Mouse (Mus musculus) gastrocnemius, postnatal 36 days (tissue): ENCODE results near the gene Arl5a. TPM values are rescaled to one million over a fixed set of nuclear protein-coding genes. Genes with fewer than 3 reads are reported as not detected.
A peak's percentile ranks its signal among the peaks of the same experiment; 100 is the strongest.

Experiments used
- DNase-seq, 2 experiments: peaks; one replicate each; pipeline ENCODE4 v3.0.0; 2022
- intact Hi-C: fragments of 180-260 bp; cut with DNase I; formaldehyde crosslinking; loops from one replicate; pipeline ENCODE4 v1.15.1; 2025
- total RNA-seq, 2 experiments: library from RNA; stranded (reverse); gene quantifications; 2 replicates each; pipeline ENCODE4 v1.2.3; 2021

Arl5a gene
- total RNA-seq, 2 experiments from 2014 or later = 27.5 to 29.7 TPM

GRCm38 (mm10) chr2:52424248-52424728, 413 bp downstream of the Arl5a start:
- intact Hi-C loops = loop anchor here (5.0 kb wide), 1 partner anchor 163 kb away; no protein-coding TSS in a partner anchor
- peak in 1 of 2 experiments; percentile 35 for DNase-seq

- intact Hi-C loops = loop anchor here (5.0 kb wide), 1 partner anchor 164 kb away; no protein-coding TSS in a partner anchor
- no peak for DNase-seq
Measured at GRCm38 (mm10) chr2:52423611-52424247, 972 bp downstream of the Arl5a start.

- intact Hi-C loops = loop anchor here (5.0 kb wide), 1 partner anchor 164 kb away; no protein-coding TSS in a partner anchor
Measured at GRCm38 (mm10) chr2:52422871-52423610, 1.7 kb downstream of the Arl5a start.

GRCm38 (mm10) chr2:52421197-52421596, 3.5 kb downstream of the Arl5a start:
- intact Hi-C loops = loop anchor here (5.0 kb wide), 1 partner anchor 166 kb away; no protein-coding TSS in a partner anchor

More at GRCm38 (mm10) chr2:52422871-52423610, 1.7 kb downstream of the Arl5a start:
- no peak for DNase-seq

GRCm38 (mm10) chr2:52420001-52420710, 4.5 kb downstream of the Arl5a start:
- intact Hi-C loops = loop anchor here (5.0 kb wide), 1 partner anchor 167 kb away; no protein-coding TSS in a partner anchor
- DNase-seq = no peak

More at GRCm38 (mm10) chr2:52421197-52421596, 3.5 kb downstream of the Arl5a start:
- no peak for DNase-seq

GRCm38 (mm10) chr2:52419295-52419694, 5.4 kb downstream of the Arl5a start:
- intact Hi-C loops = no loop called here
- DNase-seq = no peak

GRCm38 (mm10) chr2:52412524-52413037, 12.1 kb downstream of the Arl5a start:
- intact Hi-C loops = no loop called here

GRCm38 (mm10) chr2:52406480-52406879, 18.2 kb downstream of the Arl5a start:
- intact Hi-C loops = no loop called here
- no peak for DNase-seq

More at GRCm38 (mm10) chr2:52412524-52413037, 12.1 kb downstream of the Arl5a start:
- no peak for DNase-seq

GRCm38 (mm10) chr2:52405238-52405637, 19.5 kb downstream of the Arl5a start:
- no peak for DNase-seq
- intact Hi-C loops = no loop called here

- intact Hi-C loops = no loop called here
- no peak for DNase-seq
Measured at GRCm38 (mm10) chr2:52394529-52394928, 30.2 kb downstream of the Arl5a start.

- intact Hi-C loops = no loop called here
- DNase-seq = peak in 1 of 2 experiments; percentile 12
Measured at GRCm38 (mm10) chr2:52390415-52390975, 34.2 kb downstream of the Arl5a start.

- no peak for DNase-seq
- intact Hi-C loops = loop anchor here (5.0 kb wide), 1 partner anchor 63 kb away; no protein-coding TSS in a partner anchor
Measured at GRCm38 (mm10) chr2:52389975-52390374, 34.7 kb downstream of the Arl5a start.

GRCm38 (mm10) chr2:52386451-52386850, 38.2 kb downstream of the Arl5a start:
- intact Hi-C loops = loop anchor here (5.0 kb wide), 1 partner anchor 59 kb away; no protein-coding TSS in a partner anchor
- no peak for DNase-seq

GRCm38 (mm10) chr2:52386037-52386436, 38.7 kb downstream of the Arl5a start:
- peak in 1 of 2 experiments; percentile 15 for DNase-seq
- intact Hi-C loops = loop anchor here (5.0 kb wide), 1 partner anchor 59 kb away; no protein-coding TSS in a partner anchor

GRCm38 (mm10) chr2:52378848-52379261, 45.8 kb downstream of the Arl5a start:
- intact Hi-C loops = no loop called here
- DNase-seq = no peak

- DNase-seq = no peak
- intact Hi-C loops = no loop called here
Measured at GRCm38 (mm10) chr2:52378448-52378804, 46.3 kb downstream of the Arl5a start, which contains the start of gene Neb. TSS of gene Neb (minus strand) at chr2:52378474.

- intact Hi-C loops = no loop called here
- no peak for DNase-seq
Measured at GRCm38 (mm10) chr2:52377706-52378447, 46.8 kb downstream of the Arl5a start.

- DNase-seq = no peak
- intact Hi-C loops = loop anchor here (5.0 kb wide), 1 partner anchor 42 kb away; no protein-coding TSS in a partner anchor
Measured at GRCm38 (mm10) chr2:52374706-52375105, 50.0 kb downstream of the Arl5a start.

GRCm38 (mm10) chr2:52372480-52372879, 52.2 kb downstream of the Arl5a start:
- DNase-seq = no peak
- intact Hi-C loops = loop anchor here (5.0 kb wide), 1 partner anchor 40 kb away; no protein-coding TSS in a partner anchor
